Mouse (Mus musculus): ENCODE measurements around the gene Ptprh. TPM values are rescaled to one million over a fixed set of nuclear protein-coding genes. Genes with fewer than 3 reads are reported as not detected.
A peak's percentile ranks its signal among the peaks of the same experiment; 100 is the strongest.

Gene Ptprh
- polyA plus RNA-seq, 1 experiment from 2014 or later = not detected

GRCm38 (mm10) chr7:4511489-4512224, 92.2 kb downstream of the Ptprh start:
- in situ Hi-C loops (cut with MboI; ENCODE audit: low pct_unique_long_range_greater_than_20kb) = no loop called here
- no peaks in the 10 kb centered on the region for H3K27me3 ChIP-seq
- ATAC-seq (no peak), DNase-seq (ENCODE audit: low read depth, low spot score) (no peak)
- POLR2A ChIA-PET = interaction anchor here (0.6 kb wide), 1 partner anchor 254 kb away, joined by 4 read pairs; no protein-coding TSS in a partner anchor
- CTCF ChIA-PET = interaction anchor here (1.0 to 1.9 kb wide), 3 partner anchors 11 to 17 kb away, joined by 3 to 20 read pairs (median 6); partner anchors contain the start of gene Tnni3
- TF ChIP-seq CTCF (IDR thresholded peaks at IDR 0.05) = no peak

GRCm38 (mm10) chr7:4509863-4510608, 93.8 kb downstream of the Ptprh start:
- no peaks in the 10 kb centered on the region for H3K27me3 ChIP-seq
- peak; percentile 29 for ATAC-seq
- peak; percentile 89 for TF ChIP-seq CTCF (IDR thresholded peaks at IDR 0.05)

GRCm38 (mm10) chr7:4508739-4509116, 95.1 kb downstream of the Ptprh start:
- CTCF ChIA-PET = interaction anchor here (2.3 kb wide), 1 partner anchor 14 kb away, joined by 20 read pairs; the partner anchor contains the start of gene Tnni3
- no peak for DNase-seq (ENCODE audit: low read depth, low spot score)
- ATAC-seq = no peak
- POLR2A ChIA-PET = no interaction called here
- TF ChIP-seq CTCF (IDR thresholded peaks at IDR 0.05) = no peak
- no peaks in the 10 kb centered on the region for H3K27me3 ChIP-seq
- in situ Hi-C loops (cut with MboI; ENCODE audit: low pct_unique_long_range_greater_than_20kb) = no loop called here

More at GRCm38 (mm10) chr7:4509863-4510608, 93.8 kb downstream of the Ptprh start:
- POLR2A ChIA-PET = interaction anchor here (0.7 kb wide), 1 partner anchor 14 kb away, joined by 4 read pairs; the partner anchor contains the start of gene Tnni3
- no peak for DNase-seq (ENCODE audit: low read depth, low spot score)
- in situ Hi-C loops (cut with MboI; ENCODE audit: low pct_unique_long_range_greater_than_20kb) = no loop called here
- CTCF ChIA-PET = interaction anchor here (0.9 to 2.3 kb wide), 4 partner anchors 13 to 39 kb away, joined by 3 to 20 read pairs (median 4); partner anchors contain the start of gene Tnni3

GRCm38 (mm10) chr7:4508062-4508738, 95.6 kb downstream of the Ptprh start:
- H3K27me3 ChIP-seq = no peaks in the 10 kb centered on the region
- ChIA-PET POLR2A (no interaction called here), CTCF (interaction anchor here (2.3 kb wide), 1 partner anchor 15 kb away, joined by 20 read pairs; the partner anchor contains the start of gene Tnni3)
- DNase-seq (ENCODE audit: low read depth, low spot score) = no peak
- TF ChIP-seq CTCF (IDR thresholded peaks at IDR 0.05) = no peak
- ATAC-seq = no peak
- in situ Hi-C loops (cut with MboI; ENCODE audit: low pct_unique_long_range_greater_than_20kb) = no loop called here

- in situ Hi-C loops (cut with MboI; ENCODE audit: low pct_unique_long_range_greater_than_20kb) = no loop called here
- H3K27me3 ChIP-seq = no peaks in the 10 kb centered on the region
- ChIA-PET POLR2A (no interaction called here), CTCF (no interaction called here)
- DNase-seq (ENCODE audit: low read depth, low spot score) = no peak
- no peak for ATAC-seq
- no peak for TF ChIP-seq CTCF (IDR thresholded peaks at IDR 0.05)
These were observed 96.6 kb downstream of the Ptprh start for GRCm38 (mm10) chr7:4507220-4507619.

- ATAC-seq (no peak), DNase-seq (ENCODE audit: low read depth, low spot score) (no peak)
- TF ChIP-seq CTCF (IDR thresholded peaks at IDR 0.05) = no peak
- in situ Hi-C loops (cut with MboI; ENCODE audit: low pct_unique_long_range_greater_than_20kb) = no loop called here
- CTCF ChIA-PET = interaction anchor here (4.3 kb wide), 1 partner anchor 8 kb away, joined by 13 read pairs; no protein-coding TSS in a partner anchor
- no peaks in the 10 kb centered on the region for H3K27me3 ChIP-seq
- POLR2A ChIA-PET = interaction anchor here (0.6 kb wide), 1 partner anchor 1215 kb away, joined by 5 read pairs; no protein-coding TSS in a partner anchor
These were observed 99.0 kb downstream of the Ptprh start for GRCm38 (mm10) chr7:4504646-4505435.

GRCm38 (mm10) chr7:4503858-4504257, 100.0 kb downstream of the Ptprh start:
- ATAC-seq (no peak), DNase-seq (ENCODE audit: low read depth, low spot score) (no peak)
- CTCF ChIA-PET = interaction anchor here (4.3 kb wide), 1 partner anchor 9 kb away, joined by 13 read pairs; no protein-coding TSS in a partner anchor
- in situ Hi-C loops (cut with MboI; ENCODE audit: low pct_unique_long_range_greater_than_20kb) = no loop called here
- POLR2A ChIA-PET = no interaction called here
- no peaks in the 10 kb centered on the region for H3K27me3 ChIP-seq
- no peak for TF ChIP-seq CTCF (IDR thresholded peaks at IDR 0.05)

- no peaks in the 10 kb centered on the region for H3K27me3 ChIP-seq
- in situ Hi-C loops (cut with MboI; ENCODE audit: low pct_unique_long_range_greater_than_20kb) = no loop called here
- ChIA-PET CTCF (interaction anchor here (4.3 kb wide), 1 partner anchor 10 kb away, joined by 13 read pairs; no protein-coding TSS in a partner anchor), POLR2A (interaction anchor here (0.7 kb wide), 1 partner anchor 347 kb away, joined by 13 read pairs; no protein-coding TSS in a partner anchor)
- no peak for TF ChIP-seq CTCF (IDR thresholded peaks at IDR 0.05)
- DNase-seq (ENCODE audit: low read depth, low spot score) (no peak), ATAC-seq (no peak)
These were observed 100.7 kb downstream of the Ptprh start for GRCm38 (mm10) chr7:4503100-4503499.

- no peak for ATAC-seq
- in situ Hi-C loops (cut with MboI; ENCODE audit: low pct_unique_long_range_greater_than_20kb) = no loop called here
- TF ChIP-seq CTCF (IDR thresholded peaks at IDR 0.05) = no peak
- DNase-seq (ENCODE audit: low read depth, low spot score) = no peak
- CTCF ChIA-PET = interaction anchor here (1.3 to 4.3 kb wide), 2 partner anchors 10 to 22 kb away, joined by 3 to 13 read pairs; no protein-coding TSS in a partner anchor
- H3K27me3 ChIP-seq = no peaks in the 10 kb centered on the region
- POLR2A ChIA-PET = interaction anchor here (0.6 to 0.7 kb wide), 3 partner anchors 347 to 463 kb away, joined by 3 to 13 read pairs (median 3); no protein-coding TSS in a partner anchor
These were observed 101.3 kb downstream of the Ptprh start for GRCm38 (mm10) chr7:4502421-4503090.

All from Patski (cell line).